Mouse (Mus musculus) spleen, embryonic (tissue): ENCODE data around the gene B3gnt4.

ENCODE experiments used
- CTCF ChIA-PET: fragments of 350-600 bp; sonication (Branson Sonifier 250); formaldehyde crosslinking; loops from one replicate; lab custom pipeline; 2022; lab: Charles Lee

Gene B3gnt4

GRCm38 (mm10) chr5:123510160-123510559 is at the start of gene B3gnt4:
Gene B3gnt4 (plus strand): TSS chr5:123510460.
- CTCF ChIA-PET = interaction anchor here (0.6 to 1.2 kb wide), 2 partner anchors 12 to 107 kb away, joined by 3 to 12 read pairs; no protein-coding TSS in a partner anchor

DNA sequence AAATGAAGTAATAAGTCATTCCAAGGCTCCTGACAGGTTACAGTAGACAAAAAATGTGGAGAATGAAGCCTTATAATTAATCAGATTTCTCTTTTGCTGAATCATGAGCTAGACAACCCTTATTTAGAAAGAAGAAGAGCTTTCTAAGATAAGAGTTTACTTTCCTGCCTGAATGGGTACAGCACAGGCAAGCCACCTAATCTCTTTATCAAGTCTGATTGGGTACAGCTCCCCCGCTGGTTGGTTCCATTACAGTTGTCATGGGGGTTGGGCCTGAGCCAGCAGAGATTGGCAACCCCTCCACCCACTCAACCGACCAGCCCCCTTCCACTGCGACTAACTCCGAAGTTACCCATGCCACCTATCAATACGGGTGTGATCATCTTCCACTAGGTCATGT is 48.8 kb upstream of the B3gnt4 start:
- CTCF ChIA-PET = no interaction called here

GRCm38 (mm10) chr5:123464638-123465037 is 45.6 kb upstream of the B3gnt4 start:
- CTCF ChIA-PET = interaction anchor here (0.5 kb wide), 1 partner anchor 120 kb away, joined by 3 read pairs; no protein-coding TSS in a partner anchor

GRCm38 (mm10) chr5:123470784-123471400 is 39.4 kb upstream of the B3gnt4 start:
- CTCF ChIA-PET = interaction anchor here (0.5 to 0.7 kb wide), 2 partner anchors 19 to 566 kb away, joined by 3 to 10 read pairs; no protein-coding TSS in a partner anchor

- CTCF ChIA-PET = no interaction called here
These were observed 36.4 kb upstream of the B3gnt4 start for GRCm38 (mm10) chr5:123473817-123474216.

DNA sequence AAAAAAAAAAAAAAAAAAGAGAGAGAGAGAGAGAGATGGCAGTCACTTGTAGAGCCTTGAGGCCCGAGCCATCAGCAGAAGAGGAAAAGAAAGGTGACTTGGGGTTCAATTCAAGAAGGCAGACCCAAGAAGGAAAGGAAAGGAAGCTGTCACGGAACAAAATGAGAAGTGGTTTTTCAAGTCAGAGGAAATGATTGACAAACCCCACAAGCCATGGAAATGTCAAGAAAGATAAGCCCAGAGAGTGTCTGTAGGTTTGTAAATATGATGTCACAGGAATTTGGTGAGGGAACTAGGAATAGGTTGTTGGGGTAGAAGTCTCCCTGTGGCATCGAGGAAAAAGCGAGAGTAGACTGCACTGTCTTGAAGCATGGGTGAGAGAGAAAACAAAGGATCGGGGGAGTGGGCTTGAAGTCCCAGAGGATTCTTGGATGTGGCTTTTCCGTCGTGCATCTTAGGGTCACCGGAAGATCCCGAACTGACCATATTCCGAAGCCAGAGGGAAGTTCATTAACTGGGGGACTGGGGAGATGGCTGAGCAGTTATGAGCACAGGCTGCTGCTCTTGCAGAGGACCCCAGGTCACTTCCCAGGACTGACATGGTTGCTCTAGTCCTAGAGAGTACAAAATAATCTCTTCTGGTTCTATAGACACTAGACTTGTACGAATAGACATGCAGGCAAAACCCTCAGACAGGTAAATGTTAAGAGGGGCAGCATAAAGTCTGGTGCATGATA is 22.4 kb upstream of the B3gnt4 start:
- CTCF ChIA-PET = no interaction called here

- CTCF ChIA-PET = no interaction called here
These were observed 21.0 kb upstream of the B3gnt4 start, which contains the start of the genes Lrrc43 and Il31 for GRCm38 (mm10) chr5:123489112-123489785. Gene Lrrc43 (plus strand): TSS chr5:123489305. Gene Il31 (minus strand): TSS chr5:123489489.

- CTCF ChIA-PET = no interaction called here
These were observed 20.3 kb upstream of the B3gnt4 start for GRCm38 (mm10) chr5:123489935-123490334.

DNA sequence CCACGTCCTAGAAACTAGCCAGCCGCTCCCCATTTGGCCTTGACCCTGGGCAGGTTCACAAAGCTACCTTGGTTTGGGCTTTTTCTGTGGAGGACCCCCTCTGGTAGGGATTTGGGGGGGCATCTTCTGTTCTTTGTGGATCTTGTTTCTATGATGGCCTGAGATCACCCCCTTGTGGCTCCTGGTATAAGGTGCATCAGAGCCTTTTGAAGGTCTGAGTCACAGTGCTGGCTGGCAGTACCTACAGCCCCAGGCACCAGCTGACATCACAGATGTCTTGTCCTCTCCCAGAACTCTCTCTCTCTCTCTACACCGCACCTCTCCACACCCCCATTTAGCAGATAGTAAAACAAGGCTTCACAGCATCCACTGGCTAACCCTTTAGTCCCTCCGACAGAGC is 10.5 kb upstream of the B3gnt4 start:
- CTCF ChIA-PET = interaction anchor here (0.6 to 1.5 kb wide), 5 partner anchors 30 to 1899 kb away, joined by 3 to 8 read pairs (median 4); no protein-coding TSS in a partner anchor

GRCm38 (mm10) chr5:123501973-123502372 is 8.3 kb upstream of the B3gnt4 start:
- CTCF ChIA-PET = interaction anchor here (0.7 to 1.2 kb wide), 2 partner anchors 62 to 131 kb away, joined by 4 to 10 read pairs; no protein-coding TSS in a partner anchor

GRCm38 (mm10) chr5:123507936-123508723 is 2.1 kb upstream of the B3gnt4 start:
- CTCF ChIA-PET = interaction anchor here (0.9 to 1.4 kb wide), 2 partner anchors 22 to 72 kb away, joined by 3 to 4 read pairs; no protein-coding TSS in a partner anchor

DNA sequence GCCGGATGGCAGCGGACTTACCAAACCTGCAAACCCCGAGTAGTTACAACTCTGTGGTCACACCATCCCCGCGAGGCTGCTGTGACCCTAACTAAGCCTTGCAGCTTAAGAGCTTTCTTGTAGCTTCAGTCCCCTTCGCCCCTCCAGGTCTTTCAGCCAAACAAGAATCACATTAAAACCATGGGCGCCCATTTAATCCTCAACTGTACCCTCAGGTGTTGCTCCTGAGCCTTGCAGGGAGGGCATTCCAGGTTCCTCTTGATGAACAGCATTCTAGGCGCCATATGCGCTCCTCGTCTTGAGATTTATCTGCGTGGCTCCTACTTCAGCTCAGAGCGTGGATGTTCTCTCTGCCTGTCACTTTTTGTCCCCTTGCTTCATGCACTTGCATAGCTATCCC is 1.3 kb upstream of the B3gnt4 start:
- CTCF ChIA-PET = interaction anchor here (0.8 to 1.4 kb wide), 3 partner anchors 21 to 965 kb away, joined by 3 to 8 read pairs (median 4); no protein-coding TSS in a partner anchor

GRCm38 (mm10) chr5:123511426-123511825 is 1.2 kb downstream of the B3gnt4 start:
- CTCF ChIA-PET = interaction anchor here (0.6 kb wide), 1 partner anchor 141 kb away, joined by 4 read pairs; no protein-coding TSS in a partner anchor

DNA sequence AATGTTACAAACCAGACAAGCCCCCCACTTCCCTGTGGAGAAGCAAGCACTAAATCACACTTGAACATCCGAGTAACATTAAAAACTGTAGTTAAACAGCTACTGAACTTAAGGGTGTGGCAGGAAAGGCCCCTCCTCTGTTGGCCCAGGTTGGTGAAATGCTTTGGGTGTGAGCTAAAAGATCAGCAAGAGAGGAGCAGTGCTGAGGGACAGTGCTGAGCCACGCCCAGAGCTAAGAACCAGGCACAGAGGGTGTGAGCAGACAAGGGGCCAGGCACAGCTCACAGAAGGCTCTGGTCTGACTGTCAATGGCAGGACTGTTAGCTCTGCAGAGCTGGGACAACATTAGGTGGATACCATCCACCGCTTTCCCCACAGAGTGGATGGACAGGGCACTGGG is 1.8 kb downstream of the B3gnt4 start:
- CTCF ChIA-PET = no interaction called here

DNA sequence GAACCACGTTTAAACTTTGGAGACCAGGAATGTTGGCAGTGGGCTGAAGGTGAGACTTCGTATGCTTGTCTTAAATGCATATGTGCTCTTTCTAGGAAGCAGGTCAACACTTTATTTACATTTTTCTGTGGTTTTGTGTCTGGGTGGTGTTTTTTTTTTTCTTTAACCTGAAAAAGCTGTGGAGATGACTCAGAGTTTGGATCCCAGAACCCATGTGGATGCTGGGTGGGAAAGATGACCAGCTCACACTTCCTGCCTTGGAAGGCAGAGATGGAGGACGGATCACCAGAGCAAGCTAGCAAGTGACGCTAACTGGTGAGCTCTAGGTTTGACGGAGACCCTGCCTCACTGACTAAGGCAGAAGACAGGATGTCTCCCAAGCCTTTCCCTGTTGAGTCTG is 4.6 kb downstream of the B3gnt4 start:
- CTCF ChIA-PET = interaction anchor here (0.6 kb wide), 1 partner anchor 1262 kb away, joined by 3 read pairs; no protein-coding TSS in a partner anchor

- CTCF ChIA-PET = no interaction called here
These were observed 10.4 kb downstream of the B3gnt4 start for GRCm38 (mm10) chr5:123520666-123521065.

GRCm38 (mm10) chr5:123521621-123522020 is 11.4 kb downstream of the B3gnt4 start:
- CTCF ChIA-PET = interaction anchor here (0.6 to 1.4 kb wide), 3 partner anchors 11 to 836 kb away, joined by 3 to 10 read pairs (median 3); partner anchors contain the start of gene B3gnt4

DNA sequence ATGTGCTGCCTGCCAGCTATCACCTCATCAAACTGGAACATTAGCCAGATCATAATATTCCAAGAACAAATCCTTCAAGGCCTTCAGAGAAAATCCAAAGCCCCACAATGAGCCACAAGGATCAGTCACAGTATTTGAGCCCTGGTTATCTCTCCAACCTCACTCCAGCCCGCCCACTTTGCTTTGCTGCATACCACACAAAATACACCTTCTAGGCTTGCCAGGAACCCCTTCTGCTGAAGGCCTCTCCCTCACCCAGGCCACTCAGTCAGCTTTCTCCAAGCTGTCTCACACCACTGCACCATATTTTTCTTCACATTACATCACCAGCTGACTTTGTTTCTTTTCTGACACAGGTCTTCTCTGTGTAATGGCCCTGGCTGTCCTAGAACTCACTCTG is 11.9 kb downstream of the B3gnt4 start:
- CTCF ChIA-PET = interaction anchor here (1.4 kb wide), 1 partner anchor 12 kb away, joined by 3 read pairs; the partner anchor contains the start of gene B3gnt4

DNA sequence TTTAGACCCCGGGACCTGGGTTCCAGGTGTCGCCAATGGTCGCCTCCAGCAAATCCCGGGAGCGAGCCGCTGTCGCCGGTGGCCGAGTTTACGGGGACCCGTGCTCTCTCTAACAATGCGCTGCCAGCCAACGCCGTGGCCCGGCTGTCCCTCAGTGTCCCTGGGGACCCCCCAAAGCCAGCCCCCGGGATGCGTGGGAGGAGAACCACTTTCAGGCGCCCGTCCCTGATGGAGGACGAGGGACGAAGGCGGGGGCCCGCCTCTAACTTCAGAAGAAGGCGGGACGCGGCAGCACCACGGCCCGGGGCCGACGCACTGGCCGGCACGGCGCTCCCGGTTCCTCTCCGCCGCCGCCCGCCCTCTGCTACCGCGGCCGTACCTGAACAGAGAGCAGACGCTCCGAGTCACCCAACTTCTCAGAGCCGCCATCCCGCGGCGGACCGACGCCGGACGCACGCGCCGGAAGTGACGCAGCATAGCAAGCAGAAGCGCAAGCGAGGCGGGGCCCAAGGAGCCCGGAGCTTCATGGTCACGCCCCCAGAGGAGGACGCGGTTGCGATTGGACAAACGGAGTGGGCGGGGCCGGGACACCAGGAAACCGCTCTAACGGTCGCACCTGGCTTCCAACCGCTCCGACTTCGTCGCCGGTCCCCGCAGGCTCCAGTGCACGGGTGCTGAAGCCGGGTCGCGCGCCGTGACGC is 13.6 kb downstream of the B3gnt4 start, which contains the start of gene Diablo:
TSS of gene Diablo (minus strand) at position 485 of the 701 bp plus-strand sequence.
- CTCF ChIA-PET = no interaction called here

GRCm38 (mm10) chr5:123524393-123524750 is 14.1 kb downstream of the B3gnt4 start:
- CTCF ChIA-PET = no interaction called here
